Mouse (Mus musculus): ENCODE measurements around the gene Gm5134. TPM values are rescaled to one million over a fixed set of nuclear protein-coding genes. Genes with fewer than 3 reads are reported as not detected.
"Not testable (repeated sequence)": the region's sequence is repeated elsewhere in the genome, so short reads cannot be mapped to it uniquely, and the experiment has no call there.

Gene Gm5134
- polyA plus RNA-seq, 1 experiment, result 0.10 TPM

DNA sequence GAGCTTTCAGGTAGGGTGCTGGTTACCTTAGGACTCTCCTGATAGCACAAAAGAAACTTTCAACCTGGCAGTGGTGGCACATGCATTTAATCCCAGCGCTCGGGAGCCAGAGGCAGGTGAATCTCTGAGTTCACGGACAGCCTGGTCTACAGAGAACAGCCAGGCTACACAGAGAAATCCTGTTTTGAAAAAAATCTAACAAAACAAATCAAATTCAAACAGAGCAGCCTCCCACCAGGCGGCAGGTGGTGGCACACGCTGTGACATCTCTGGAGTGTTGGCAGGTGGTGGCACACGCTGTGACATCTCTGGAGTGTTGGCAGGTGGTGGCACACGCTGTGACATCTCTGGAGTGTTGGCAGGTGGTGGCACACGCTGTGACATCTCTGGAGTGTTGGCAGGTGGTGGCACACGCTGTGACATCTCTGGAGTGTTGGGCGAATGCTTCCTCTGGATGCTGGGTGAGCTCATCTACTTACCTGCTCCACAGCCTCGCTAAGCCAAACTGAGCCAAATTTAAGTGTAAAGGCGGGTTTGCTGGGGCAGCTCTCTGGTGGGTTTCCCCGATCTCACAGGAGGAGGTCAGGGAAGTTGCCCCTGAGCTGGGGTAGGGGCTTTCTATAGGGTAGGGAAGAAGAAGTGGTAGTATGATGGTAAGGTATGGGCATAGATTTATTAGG lies 40.4 kb downstream of the Gm5134 start:
- not testable (repeated sequence) for DNase-seq (ENCODE audit: low spot score)

DNA sequence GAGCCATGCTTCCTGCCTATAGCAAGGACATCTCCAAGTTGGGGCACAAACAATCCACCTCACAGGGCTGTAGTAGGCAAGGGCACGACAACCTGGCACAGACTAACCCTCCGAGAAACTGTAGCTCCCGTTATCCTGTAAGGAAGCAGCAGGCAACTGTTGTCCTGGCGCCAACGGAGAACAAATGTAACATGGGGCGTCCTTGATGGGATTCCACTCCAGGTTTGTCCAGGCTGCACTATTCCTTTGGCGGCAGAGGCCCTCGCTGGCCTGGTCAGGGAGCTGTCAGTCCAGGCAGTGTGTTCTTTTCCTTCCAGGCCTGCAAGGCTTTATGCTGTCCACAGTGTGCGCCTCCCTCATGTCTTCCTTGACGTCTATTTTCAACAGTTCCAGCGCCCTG lies 41.1 kb downstream of the Gm5134 start:
- DNase-seq (ENCODE audit: low spot score), result no peak

DNA sequence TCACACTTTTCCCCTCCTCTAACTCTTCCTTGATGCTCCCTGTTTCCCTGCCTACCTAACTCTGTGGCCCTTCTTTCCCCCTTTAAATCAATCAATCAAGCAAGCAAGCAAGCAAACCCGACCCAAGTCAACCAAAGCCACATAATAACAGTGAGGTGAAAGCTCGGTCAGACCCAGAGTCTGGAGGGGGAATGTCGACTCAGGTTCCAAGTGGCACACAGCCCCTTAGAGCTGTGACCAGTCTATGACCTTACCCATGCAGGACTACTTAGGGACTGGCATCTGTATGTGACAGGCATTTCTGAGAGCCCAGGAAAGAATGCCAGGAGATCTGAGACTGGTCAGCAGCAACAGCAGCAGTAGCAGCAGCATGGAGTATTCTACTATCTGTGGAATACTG lies 42.0 kb downstream of the Gm5134 start:
- no peak for DNase-seq (ENCODE audit: low spot score)

DNA sequence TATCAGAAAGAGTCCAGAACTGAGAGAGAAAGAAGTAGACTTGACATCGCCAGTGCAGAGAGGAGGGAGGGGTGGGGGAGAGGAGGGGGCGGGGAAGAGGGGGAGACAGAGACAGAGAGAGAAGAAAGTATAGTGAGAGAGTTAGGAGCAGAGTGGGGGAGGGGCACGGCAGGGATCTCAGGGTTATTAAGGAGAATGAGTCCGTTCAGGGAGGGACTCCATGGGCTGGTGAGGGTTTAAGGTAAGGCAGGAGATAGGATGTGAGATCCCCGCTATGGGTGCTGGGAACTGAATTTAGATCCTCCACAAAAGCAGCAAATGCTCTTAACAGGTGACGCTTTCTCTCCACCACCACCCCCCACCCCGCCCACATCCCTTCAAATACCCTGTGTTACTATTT lies 46.8 kb downstream of the Gm5134 start:
- no peak for DNase-seq (ENCODE audit: low spot score)

DNA sequence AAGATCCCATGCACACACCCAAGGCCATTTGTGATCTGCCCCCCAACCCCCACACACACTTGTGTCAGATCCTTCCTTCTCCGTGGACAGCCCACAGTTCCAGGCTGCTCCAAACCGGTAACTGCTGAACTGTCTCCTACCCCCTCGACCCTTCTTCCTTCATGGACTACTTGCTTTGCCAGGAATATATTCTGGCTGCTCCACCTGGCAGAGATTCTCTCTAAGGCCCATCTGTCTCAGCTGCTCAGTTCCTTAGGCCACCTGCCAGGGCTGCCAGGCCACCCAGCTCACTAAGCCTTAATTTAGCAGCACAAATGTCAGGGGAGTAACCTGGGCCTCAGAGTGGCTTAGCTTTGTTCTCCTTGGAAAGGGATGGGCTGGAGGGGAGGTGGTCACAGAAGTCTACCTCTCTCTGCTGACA lies 47.8 kb downstream of the Gm5134 start:
- no peak for DNase-seq (ENCODE audit: low spot score)

DNA sequence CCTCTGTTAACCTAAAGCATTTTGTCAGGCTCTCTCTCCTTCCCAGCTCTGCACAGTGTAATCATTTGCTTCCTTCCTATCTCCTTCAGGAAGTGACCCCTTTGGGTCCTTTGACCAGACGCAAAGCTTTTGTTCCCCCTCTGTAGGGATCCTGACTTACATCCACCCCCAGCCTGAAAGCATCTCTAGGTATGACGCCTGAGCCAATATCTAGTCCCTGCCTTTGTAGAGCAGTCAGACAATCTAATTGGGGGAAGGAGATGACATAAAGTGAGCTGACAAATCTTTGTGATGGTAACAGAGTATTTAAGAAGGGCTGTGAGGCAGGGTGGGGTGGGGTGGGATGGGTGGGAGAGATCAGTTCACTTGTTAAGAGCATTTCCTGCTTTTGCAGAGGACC lies 48.3 kb downstream of the Gm5134 start:
- DNase-seq (ENCODE audit: low spot score), result no peak

DNA sequence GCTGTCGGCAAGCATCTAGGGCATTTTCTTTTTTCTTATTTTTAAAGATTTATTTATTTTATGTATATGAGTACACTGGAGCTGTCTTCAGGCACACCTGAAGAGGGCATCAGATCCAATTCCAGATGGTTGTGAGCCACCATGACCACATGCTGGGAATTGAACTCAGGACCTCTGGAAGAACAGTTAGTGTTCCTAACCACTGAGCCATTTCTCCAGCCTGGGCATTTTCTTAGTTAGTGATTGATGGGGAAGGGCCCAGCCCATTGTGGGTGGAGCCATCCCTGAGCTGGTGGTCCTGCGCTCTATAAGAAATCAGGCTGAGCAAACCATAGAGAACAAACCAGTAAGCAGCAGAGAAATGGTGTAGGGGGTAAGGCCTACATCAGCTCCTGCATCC lies 48.9 kb downstream of the Gm5134 start:
- no peak for DNase-seq (ENCODE audit: low spot score)

DNA sequence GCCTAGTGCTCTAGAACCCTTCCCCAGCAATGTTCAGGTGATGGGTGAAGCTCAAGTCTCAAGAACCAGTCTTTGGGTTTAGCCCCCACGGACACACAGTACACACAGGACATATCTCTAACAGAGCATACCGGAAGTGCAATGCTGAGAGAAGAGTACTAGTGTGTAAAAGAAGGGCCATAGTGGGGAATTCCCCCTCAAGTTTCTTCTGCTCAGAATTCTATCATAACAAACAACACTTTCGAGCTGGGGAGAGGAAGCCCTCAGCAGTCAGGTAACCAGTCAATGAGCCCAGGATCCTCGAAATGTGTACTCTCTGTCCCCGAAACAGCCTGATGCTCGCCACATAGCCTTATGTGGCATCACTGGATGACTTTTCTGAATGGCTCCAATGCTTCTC lies 52.1 kb downstream of the Gm5134 start:
- no peak for DNase-seq (ENCODE audit: low spot score)

DNA sequence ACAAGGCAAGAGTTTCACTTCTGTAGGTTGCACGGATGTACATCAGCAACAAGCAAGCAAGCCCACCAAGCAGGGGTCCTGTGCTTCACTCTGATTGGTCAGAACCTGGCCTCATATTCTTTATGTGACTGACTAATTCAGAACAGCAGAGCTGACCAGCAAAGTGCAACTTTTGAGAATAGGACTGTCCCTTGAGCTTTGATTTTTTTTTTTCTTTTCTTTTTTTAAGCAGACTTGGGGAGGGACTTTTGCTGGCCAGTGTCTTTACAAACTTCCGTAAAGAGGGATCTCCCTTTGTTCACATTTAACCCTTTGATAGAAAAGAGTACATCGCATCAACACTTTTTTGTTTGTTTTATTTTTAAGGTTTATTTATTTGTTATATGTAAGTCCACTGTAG lies 55.5 kb downstream of the Gm5134 start:
- DNase-seq (ENCODE audit: low spot score), result no peak

DNA sequence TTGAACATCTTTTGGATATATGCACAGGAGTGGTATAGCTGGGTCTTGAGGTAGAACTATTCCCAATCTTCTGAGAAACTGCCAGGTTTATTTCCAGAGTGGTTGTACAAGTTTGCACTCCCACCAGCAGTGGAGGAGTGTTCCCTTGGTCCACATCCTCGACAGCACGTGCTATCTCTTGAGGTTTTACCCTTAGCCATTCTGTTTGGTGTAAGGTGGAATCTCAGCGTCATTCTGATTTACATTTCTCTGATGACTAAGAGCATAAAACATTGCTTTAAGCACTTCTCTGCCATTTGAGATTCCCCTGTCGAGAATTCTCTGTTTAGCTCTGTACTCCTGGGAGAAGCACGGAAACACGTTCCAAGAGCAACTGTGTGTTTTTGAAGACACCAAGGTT lies 58.6 kb downstream of the Gm5134 start:
- no peak for DNase-seq (ENCODE audit: low spot score)

DNA sequence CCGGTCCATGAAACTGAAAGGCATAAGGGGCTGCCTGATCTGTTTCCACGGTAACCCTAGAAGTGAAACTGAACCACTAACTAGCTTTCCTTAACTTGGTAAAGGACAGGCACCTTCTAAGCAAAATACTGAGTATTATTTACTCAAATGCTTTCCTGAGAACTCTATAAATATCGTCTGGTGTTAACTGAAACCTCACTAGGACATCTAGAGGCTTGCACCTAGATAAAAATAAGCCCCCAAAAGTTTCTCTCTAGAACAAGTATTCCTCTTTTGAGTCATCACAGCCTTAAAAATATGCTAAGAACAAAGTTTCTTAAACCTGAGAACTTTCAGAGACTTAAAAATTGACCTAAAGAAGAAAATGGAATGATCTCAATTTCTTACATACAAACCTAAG lies 62.6 kb downstream of the Gm5134 start:
- DNase-seq (ENCODE audit: low spot score), result no peak

DNA sequence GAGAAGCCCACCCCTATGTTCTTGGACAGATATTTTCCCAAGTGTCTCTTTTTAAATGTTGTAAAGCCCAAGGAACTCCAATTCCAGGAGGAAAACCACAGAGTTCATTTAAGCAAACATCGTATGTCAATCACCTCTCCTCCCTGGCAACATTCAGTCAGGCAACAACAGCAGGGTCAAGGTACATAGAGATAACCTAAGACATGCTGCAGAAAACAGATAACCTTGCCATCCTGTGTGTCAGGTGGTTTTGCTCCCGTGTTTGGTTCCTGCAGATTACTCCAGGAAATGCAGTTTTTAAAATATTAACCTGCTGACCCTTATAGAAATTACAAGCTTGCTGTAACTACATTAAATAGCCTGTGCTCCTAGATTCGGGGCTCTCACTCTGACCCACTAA lies 67.4 kb downstream of the Gm5134 start:
- no peak for DNase-seq (ENCODE audit: low spot score)

DNA sequence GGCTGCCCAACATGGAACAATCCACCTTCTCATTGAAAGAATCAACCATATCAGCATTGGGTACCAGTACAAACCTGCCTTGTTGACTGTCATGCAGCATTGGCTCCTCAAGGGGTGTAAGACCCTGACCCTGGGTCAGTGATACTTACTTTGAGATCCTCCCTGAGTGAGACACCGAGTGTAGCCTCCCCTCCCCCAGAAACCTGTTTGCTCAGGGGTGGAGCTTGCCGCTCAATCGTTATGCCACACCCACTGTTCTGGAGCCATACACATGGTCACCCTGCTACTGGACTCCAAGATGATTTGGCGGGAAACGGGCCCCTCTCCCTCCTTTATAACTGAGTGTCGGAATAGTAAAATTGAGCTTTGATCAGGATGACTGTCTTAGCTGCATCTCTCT lies 69.6 kb downstream of the Gm5134 start:
- no peak for DNase-seq (ENCODE audit: low spot score)

DNA sequence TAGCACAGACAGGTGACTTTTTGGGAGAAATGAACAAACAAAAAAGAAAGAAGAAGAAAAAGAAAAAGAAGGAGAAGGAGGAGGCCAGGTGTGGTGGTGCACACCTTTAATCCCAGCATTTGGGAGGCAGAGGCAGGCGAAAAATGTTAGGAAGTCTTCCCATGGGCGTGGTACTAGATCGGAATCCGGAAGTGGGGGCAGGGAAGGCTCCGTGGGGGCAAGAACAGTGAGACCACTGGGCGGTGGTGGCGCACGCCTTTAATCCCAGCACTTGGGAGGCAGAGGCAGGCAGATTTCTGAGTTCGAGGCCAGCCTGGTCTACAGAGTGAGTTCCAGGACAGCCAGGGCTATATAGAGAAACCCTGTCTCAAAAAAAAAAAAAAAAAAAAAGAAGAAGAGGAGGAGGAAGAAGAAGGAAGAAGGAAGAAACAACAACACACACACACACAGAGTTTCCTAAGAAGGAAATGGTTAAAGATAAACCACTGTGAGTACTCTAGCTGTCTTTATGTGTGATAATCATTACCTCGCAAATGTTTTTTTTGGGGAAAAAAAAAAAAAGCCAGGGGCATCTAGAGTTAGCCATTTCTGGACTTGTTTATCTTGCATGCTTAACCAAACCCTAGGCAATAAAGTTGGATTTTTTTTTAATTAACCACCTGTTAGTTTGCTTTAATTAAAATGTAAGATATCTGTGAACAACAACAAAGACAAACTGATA lies 71.3 kb downstream of the Gm5134 start:
- DNase-seq (ENCODE audit: low spot score), result no peak

DNA sequence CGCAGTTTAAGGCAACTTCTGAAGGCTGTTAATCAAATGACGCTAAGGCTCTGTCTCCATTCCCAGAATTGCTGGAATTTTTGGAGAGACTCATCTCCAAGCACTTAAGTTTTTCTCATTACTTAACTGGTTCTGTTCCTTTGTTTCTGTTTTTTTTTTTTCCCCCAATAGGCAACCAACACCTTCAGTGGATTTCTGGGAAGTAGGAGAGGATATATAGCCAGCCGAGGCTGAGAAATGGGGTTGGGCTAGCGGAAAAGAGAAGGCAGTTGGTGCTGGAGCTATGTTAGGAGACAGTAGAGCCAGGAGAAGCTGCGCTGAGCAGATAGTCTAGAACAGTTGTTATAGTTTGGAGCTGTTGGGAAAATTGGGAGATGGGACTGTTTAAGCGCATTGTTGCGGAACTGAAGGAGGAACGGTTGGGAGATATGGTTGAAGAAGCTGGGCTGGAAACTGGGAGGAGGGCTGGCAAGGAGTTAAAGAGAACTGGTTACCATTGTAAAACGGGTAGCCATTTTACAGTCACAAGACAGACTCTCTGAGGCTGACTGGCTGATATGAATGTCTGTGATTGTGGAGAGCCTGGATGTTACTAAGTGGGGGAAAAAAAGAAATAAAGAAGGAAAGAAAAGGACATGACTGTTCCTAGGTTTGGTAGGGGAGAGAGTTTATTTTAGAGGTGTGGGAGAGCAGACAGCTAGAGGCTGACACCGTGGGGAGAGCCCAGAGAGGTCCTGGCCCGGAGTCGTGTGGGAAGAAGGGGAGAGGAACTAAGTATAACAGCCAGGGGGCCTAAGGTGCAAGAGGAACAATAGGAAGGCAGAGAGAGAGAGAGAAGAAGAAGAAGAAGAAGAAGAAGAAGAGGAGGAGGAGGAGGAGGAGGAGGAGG lies 73.1 kb downstream of the Gm5134 start:
- DNase-seq (ENCODE audit: low spot score), result no peak

DNA sequence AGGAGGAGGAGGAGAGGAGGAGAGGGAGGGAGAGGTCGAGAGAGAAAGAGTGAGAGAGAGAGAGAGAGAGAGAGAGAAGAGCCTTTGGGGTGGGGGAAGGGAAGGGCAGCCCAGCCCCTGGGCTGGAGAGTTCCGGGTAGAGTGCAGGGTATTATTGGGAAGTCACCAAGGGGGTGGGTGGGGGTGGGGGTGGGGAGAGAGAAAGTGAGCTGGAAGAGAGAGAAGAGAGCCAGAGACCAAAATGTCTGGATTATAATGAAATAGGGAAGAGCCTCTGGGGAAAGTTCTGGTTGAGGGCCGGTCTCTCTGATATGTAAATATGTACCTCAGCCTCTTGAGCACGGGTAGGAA lies 73.7 kb downstream of the Gm5134 start:
- DNase-seq (ENCODE audit: low spot score), result no peak

DNA sequence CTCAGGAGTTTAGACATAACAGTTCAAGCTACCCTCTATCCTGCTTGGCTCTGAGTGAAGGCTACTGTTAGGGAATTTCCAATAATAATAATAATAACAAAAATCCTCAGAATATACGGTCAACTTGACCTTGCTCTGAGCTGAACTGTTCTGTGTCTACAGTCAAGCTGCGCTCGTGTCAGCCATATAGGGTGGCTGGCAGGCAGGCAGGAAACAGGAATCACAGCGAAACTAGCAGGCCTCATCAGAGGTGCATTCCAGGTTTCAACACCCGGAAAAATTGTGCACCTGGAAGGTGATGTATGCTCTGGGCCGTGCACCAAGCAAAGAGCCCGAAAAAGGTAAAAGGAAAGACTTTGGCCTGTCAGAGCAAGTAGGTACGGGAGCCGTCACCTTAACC lies 74.1 kb downstream of the Gm5134 start:
- DNase-seq (ENCODE audit: low spot score), result no peak

DNA sequence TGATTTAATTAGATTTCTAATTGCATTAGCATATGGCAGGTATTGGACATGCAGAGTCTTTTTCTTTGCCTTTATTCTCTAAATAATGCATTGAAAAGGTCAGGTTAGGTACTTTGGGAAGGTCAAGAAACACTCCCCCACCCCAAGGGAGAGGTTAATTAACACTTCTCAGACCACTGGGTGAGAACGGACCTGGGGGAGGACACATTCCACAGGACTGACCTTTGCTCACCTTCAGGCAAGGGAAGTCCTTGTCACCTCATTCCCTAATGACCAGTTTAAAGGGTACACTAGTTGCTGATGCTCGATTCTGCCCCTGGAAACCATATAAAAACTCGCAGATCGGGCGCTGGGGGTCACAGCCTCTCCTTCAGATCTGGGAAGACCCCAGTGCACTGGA lies 75.0 kb downstream of the Gm5134 start:
- DNase-seq (ENCODE audit: low spot score), result no peak

DNA sequence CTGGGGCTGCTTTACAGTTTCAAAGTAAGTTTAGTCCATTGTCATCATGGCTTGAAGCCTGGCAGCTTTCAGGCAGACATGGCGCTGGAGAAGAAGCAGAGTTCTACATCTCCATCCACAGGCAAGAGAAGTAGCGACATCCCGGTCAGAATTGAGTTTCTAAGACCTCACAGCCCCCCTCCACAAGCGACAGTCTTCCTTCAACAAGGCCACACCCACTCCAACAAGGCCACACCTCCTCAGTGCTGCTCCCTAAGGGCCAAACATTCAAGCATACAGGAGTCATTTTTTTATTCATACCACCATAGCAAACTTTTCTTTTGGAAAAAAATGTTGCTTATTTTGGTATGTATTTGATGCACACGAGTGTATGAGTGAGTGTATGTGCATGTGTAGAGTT lies 76.2 kb downstream of the Gm5134 start:
- DNase-seq (ENCODE audit: low spot score), result no peak

DNA sequence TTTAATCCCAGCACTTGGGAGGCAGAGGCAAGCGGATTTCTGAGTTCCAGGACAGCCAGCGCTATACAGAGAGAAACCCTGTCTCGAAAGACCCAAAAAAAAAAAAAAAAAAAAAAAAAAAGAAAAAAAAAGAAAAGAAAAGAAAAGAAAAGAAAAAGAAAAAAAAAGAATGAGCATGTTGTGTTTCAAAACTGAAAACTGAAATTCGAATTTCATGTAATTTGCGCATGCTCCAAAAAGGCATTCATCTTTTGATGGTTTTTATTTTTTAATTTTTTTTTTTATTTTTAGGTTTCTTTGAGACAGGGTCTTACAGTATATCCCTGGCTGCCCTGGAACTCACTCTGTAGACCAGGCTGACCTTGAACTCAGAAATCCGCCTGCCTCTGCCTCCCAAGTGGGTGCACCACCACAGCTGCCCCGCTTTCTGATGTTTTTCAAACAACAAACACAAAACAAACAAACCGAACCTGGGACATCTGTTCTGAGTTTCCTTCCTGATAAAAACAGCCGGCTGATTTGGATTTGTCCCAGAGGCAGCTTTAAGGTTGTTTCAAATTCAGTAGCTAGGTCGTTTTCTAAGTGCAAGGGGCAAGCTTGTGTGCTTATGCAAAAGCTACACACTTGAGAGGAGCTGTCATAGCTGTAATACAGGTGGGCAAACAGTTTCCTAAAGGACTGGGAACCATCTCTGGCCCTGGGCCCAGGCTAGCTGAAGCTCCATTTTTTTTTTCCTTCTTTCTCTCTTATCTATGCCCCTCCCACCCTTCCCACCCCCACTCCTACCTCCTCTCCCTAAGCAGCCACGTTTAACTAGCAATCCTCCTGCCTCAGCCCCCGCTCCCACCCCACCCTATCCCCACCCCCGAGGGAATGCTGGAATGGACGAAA lies 77.4 kb downstream of the Gm5134 start:
- no peak for DNase-seq (ENCODE audit: low spot score)

DNA sequence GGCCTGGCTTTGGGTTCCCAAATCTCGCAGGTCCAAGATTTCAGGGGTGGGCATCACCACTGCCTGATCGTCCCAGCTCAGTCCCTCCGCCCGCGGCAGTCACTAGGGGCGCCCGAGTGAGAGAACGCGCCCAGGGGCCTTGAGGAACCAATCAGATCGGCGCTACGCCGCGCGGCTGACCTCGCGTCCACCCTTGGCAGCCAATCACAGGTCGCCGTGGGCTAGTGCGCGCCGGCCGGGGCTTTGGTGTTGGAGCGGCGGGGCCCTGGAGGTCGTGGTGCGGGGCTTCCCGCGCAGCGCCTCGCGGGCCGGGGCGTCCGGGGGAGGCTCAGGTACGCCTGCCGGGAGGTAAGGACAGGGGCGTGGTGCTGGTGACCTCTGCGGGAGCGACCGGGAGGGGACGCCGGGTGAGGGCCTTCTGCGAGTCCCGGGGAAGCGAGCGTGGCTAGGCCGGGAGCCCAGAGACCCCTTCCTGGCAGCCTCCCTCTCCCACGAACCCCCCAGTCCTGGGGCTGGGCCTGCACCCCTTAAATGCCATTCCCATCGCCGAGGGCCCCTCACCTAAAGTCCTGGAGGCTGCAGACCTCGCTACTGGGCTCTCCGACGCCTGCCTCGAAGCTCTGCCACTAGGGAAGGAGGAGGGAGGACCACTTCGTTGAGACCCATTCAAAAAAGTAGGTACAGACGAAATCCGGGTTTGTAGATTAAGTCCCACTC lies 78.2 kb downstream of the Gm5134 start, which contains the start of gene Zfp280b:
Gene Zfp280b, plus strand, starts transcription at position 249 of the 717 bp plus-strand sequence.
- peak; percentile 88 for DNase-seq (ENCODE audit: low spot score)
